Mouse (Mus musculus) urinary bladder, adult 2 months (tissue): Measurements from ENCODE around the gene Mmp10. TPM values are rescaled to one million over a fixed set of nuclear protein-coding genes. Genes with fewer than 3 reads are reported as not detected.

ENCODE experiments used
- polyA plus RNA-seq: library from polyadenylated mRNA; depleted of rRNA; stranded (reverse); fragments of >200 nt; gene quantifications from 2 replicates; pipeline ENCODE4 v1.2.3, GENCODE M21; 2012; rRNA removed

Mmp10 gene
- polyA plus RNA-seq, 1 experiment, result 0.74 TPM

Other genes starting within 250 kb of the Mmp10 start
- 0.15 and 0.17 TPM in 2 replicates for gene Mmp13, start 229.8 kb upstream of the Mmp10 start, polyA plus RNA-seq
- 0.94 and 5.1 TPM in 2 replicates for gene Mmp12, start 158.0 kb upstream of the Mmp10 start, polyA plus RNA-seq
- gene Mmp1b, start 114.3 kb upstream of the Mmp10 start, polyA plus RNA-seq, result not detected in 2 replicates
- 1.3 and 1.4 TPM in 2 replicates for gene Mmp3, start 56.5 kb upstream of the Mmp10 start, polyA plus RNA-seq
- 0.06 TPM in 1 of 2 replicates, not detected in the other for gene Mmp8, start 56.1 kb downstream of the Mmp10 start, polyA plus RNA-seq
- gene Mmp27, start 69.0 kb downstream of the Mmp10 start, polyA plus RNA-seq, result 0.15 TPM in 2 replicates
- gene Mmp20, start 125.9 kb downstream of the Mmp10 start, polyA plus RNA-seq, result not detected in 2 replicates
- gene Mmp7, start 189.7 kb downstream of the Mmp10 start, polyA plus RNA-seq, result 0.06 TPM in 1 of 2 replicates, not detected in the other